Mouse (Mus musculus): ENCODE data around the gene Brca2.

GRCm38 (mm10) chr5:150616731-150617130, 94.3 kb downstream of the Brca2 start:
- TF ChIP-seq GATA1 (IDR thresholded peaks at IDR 0.05; ENCODE audit: low read length) (no peak), TAL1 (IDR thresholded peaks at IDR 0.05; ENCODE audit: low read length) (no peak)

Data from erythroblast, embryonic 14.5 days (primary cell).